Mouse (Mus musculus) neural tube, embryonic 13.5 days (tissue): ENCODE data around the gene Ccr9. TPM values are rescaled to one million over a fixed set of nuclear protein-coding genes. Genes with fewer than 3 reads are reported as not detected.
"Not testable (repeated sequence)": the region's sequence is repeated elsewhere in the genome, so short reads cannot be mapped to it uniquely, and the experiment has no call there.

Source experiments
- ATAC-seq: fragments of 200-750 bp; cut with Nextera tagmentation; 2 replicates; pipeline ENCODE4 v1.8.0; 2017; ENCODE audit warnings: low read depth, mild to moderate bottlenecking, moderate TSS enrichment, moderate library complexity
- H3K27ac ChIP-seq: fragments of 300-500 bp; sonication (generic); replicated peaks from 2 replicates; pipeline ENCODE4 v1.5.1; 2015; ENCODE audit warnings: moderate library complexity, mild to moderate bottlenecking, inconsistent platforms
- H3K27me3 ChIP-seq: fragments of 300-500 bp; sonication (generic); 2 replicates; pipeline ENCODE4 v1.6.1; 2015; ENCODE audit warnings: mild to moderate bottlenecking, inconsistent platforms
- H3K36me3 ChIP-seq: fragments of 300-500 bp; sonication (generic); 2 replicates; pipeline ENCODE4 v1.6.1; 2015; ENCODE audit warnings: mild to moderate bottlenecking, inconsistent platforms
- H3K4me1 ChIP-seq: fragments of 300-500 bp; sonication (generic); replicated peaks from 2 replicates; pipeline ENCODE4 v1.6.1; 2015; ENCODE audit warnings: inconsistent platforms
- H3K4me2 ChIP-seq: fragments of 300-500 bp; sonication (generic); 2 replicates; pipeline ENCODE4 v1.6.1; 2015; ENCODE audit warnings: inconsistent platforms, mild to moderate bottlenecking, moderate library complexity
- H3K4me3 ChIP-seq: fragments of 300-500 bp; sonication (generic); 2 replicates; pipeline ENCODE4 v1.5.1; 2015; ENCODE audit warnings: mild to moderate bottlenecking, inconsistent platforms
- H3K9ac ChIP-seq: fragments of 300-500 bp; sonication (generic); 2 replicates; pipeline ENCODE4 v1.6.1; 2015; ENCODE audit warnings: moderate library complexity, mild to moderate bottlenecking, inconsistent platforms
- H3K9me3 ChIP-seq: fragments of 300-500 bp; sonication (generic); 2 replicates; pipeline ENCODE4 v1.6.1; 2016; ENCODE audit warnings: inconsistent platforms
- WGBS: fragments of 180-500 bp; shearing (Covaris S2); methylation state at CpG from one replicate; pipeline ENCODE4 v1.1.7; 2015; 5-methylcytosine and 5-hydroxymethylcytosine counted together
- polyA plus RNA-seq: library from polyadenylated mRNA; unstranded; fragments of >200 nt; fragmentation: Nextera tagmentation; extraction: Ambion mirVana; gene quantifications from 2 replicates; pipeline ENCODE4 v1.2.1, GENCODE M21; 2015

Gene Ccr9
- polyA plus RNA-seq, 1 experiment from 2014 or later: 0.32 TPM

- 0 out of 2 replicates have a peak, but pooled peaks cover 2% of the 10 kb centered on the region for H3K4me1 ChIP-seq
- 65% methylated on average over 2 of the region's 2 CpGs for WGBS
These were observed 44.7 kb downstream of the Ccr9 start for GRCm38 (mm10) chr9:123722737-123723493.

GRCm38 (mm10) chr9:123731271-123731670 lies 53.0 kb downstream of the Ccr9 start:
- Histone ChIP-seq H3K4me1 (no peaks in the 10 kb centered on the region), H3K9ac (no peak overlapping the region), H3K4me2 (no peak overlapping the region), H3K9me3 (no peaks in the 10 kb centered on the region), H3K27me3 (no peaks in the 10 kb centered on the region), H3K36me3 (no peaks in the 10 kb centered on the region), H3K4me3 (no peak overlapping the region), H3K27ac (no peak overlapping the region)
- no peak for ATAC-seq
- 73% methylated on average over 3 of the region's 3 CpGs for WGBS

More at GRCm38 (mm10) chr9:123722737-123723493, 44.7 kb downstream of the Ccr9 start:
- Histone ChIP-seq H3K4me2 (no peak overlapping the region), H3K36me3 (no peaks in the 10 kb centered on the region), H3K27ac (no peak overlapping the region), H3K9ac (no peak overlapping the region), H3K4me3 (no peak overlapping the region), H3K9me3 (no peaks in the 10 kb centered on the region), H3K27me3 (peaks cover 3% of the 10 kb centered on the region)
- no peak for ATAC-seq

GRCm38 (mm10) chr9:123734133-123734532 lies 55.9 kb downstream of the Ccr9 start:
- no peak overlapping the region for H3K4me3 ChIP-seq
- H3K27ac ChIP-seq: no peak overlapping the region
- H3K36me3 ChIP-seq: no peaks in the 10 kb centered on the region
- no peaks in the 10 kb centered on the region for H3K4me1 ChIP-seq
- no peaks in the 10 kb centered on the region for H3K9me3 ChIP-seq
- H3K27me3 ChIP-seq: no peaks in the 10 kb centered on the region
- WGBS: 95% methylated on average over 3 of the region's 3 CpGs
- no peak overlapping the region for H3K4me2 ChIP-seq
- ATAC-seq: no peak
- no peak overlapping the region for H3K9ac ChIP-seq

GRCm38 (mm10) chr9:123740799-123741198 lies 62.6 kb downstream of the Ccr9 start:
- no peak overlapping the region for H3K27ac ChIP-seq
- no peaks in the 10 kb centered on the region for H3K9me3 ChIP-seq
- 78% methylated on average over 4 of the region's 4 CpGs for WGBS
- no peaks in the 10 kb centered on the region for H3K27me3 ChIP-seq
- no peak overlapping the region for H3K4me2 ChIP-seq
- no peak overlapping the region for H3K9ac ChIP-seq
- ATAC-seq: no peak
- H3K4me3 ChIP-seq: no peak overlapping the region
- H3K36me3 ChIP-seq: no peaks in the 10 kb centered on the region
- H3K4me1 ChIP-seq: no peaks in the 10 kb centered on the region

GRCm38 (mm10) chr9:123749687-123750086 lies 71.4 kb downstream of the Ccr9 start:
- not testable (repeated sequence) for H3K4me2 ChIP-seq, H3K9me3 ChIP-seq, H3K4me1 ChIP-seq, ATAC-seq, H3K27me3 ChIP-seq, H3K36me3 ChIP-seq, H3K9ac ChIP-seq, H3K27ac ChIP-seq, H3K4me3 ChIP-seq
- 89% methylated on average over 8 of the region's 8 CpGs for WGBS

- H3K9ac ChIP-seq: no peak overlapping the region
- no peak overlapping the region for H3K27ac ChIP-seq
- no peaks in the 10 kb centered on the region for H3K27me3 ChIP-seq
- no peak for ATAC-seq
- no peaks in the 10 kb centered on the region for H3K9me3 ChIP-seq
- no peaks in the 10 kb centered on the region for H3K4me1 ChIP-seq
- H3K36me3 ChIP-seq: no peaks in the 10 kb centered on the region
- H3K4me2 ChIP-seq: no peak overlapping the region
- WGBS: 92% methylated on average over 4 of the region's 4 CpGs
- no peak overlapping the region for H3K4me3 ChIP-seq
These were observed 76.1 kb downstream of the Ccr9 start for GRCm38 (mm10) chr9:123754333-123754732.

- no peak for ATAC-seq
- no peaks in the 10 kb centered on the region for H3K36me3 ChIP-seq
- H3K27ac ChIP-seq: no peak overlapping the region
- no peak overlapping the region for H3K4me3 ChIP-seq
- H3K27me3 ChIP-seq: no peaks in the 10 kb centered on the region
- H3K4me1 ChIP-seq: no peaks in the 10 kb centered on the region
- no peak overlapping the region for H3K9ac ChIP-seq
- no peak overlapping the region for H3K4me2 ChIP-seq
- 91% methylated on average over 3 of the region's 3 CpGs for WGBS
- no peaks in the 10 kb centered on the region for H3K9me3 ChIP-seq
These were observed 78.5 kb downstream of the Ccr9 start for GRCm38 (mm10) chr9:123756752-123757151.

- H3K4me3 ChIP-seq: no peak overlapping the region
- no peaks in the 10 kb centered on the region for H3K27me3 ChIP-seq
- no peak overlapping the region for H3K27ac ChIP-seq
- H3K36me3 ChIP-seq: no peaks in the 10 kb centered on the region
- no peaks in the 10 kb centered on the region for H3K4me1 ChIP-seq
- no peak overlapping the region for H3K9ac ChIP-seq
- H3K4me2 ChIP-seq: no peak overlapping the region
- no peaks in the 10 kb centered on the region for H3K9me3 ChIP-seq
- no peak for ATAC-seq
- 64% methylated on average over 2 of the region's 2 CpGs for WGBS
These were observed 79.1 kb downstream of the Ccr9 start for GRCm38 (mm10) chr9:123757326-123757725.

GRCm38 (mm10) chr9:123758156-123758555 lies 79.9 kb downstream of the Ccr9 start:
- no peak overlapping the region for H3K9ac ChIP-seq
- WGBS: 87% methylated on average over 1 of the region's 1 CpGs
- ATAC-seq: no peak

GRCm38 (mm10) chr9:123758645-123759044 lies 80.4 kb downstream of the Ccr9 start:
- no peak overlapping the region for H3K9ac ChIP-seq
- no peaks in the 10 kb centered on the region for H3K36me3 ChIP-seq
- H3K27me3 ChIP-seq: no peaks in the 10 kb centered on the region
- H3K9me3 ChIP-seq: no peaks in the 10 kb centered on the region
- H3K4me2 ChIP-seq: no peak overlapping the region
- no peak overlapping the region for H3K4me3 ChIP-seq
- no peak overlapping the region for H3K27ac ChIP-seq
- ATAC-seq: no peak
- H3K4me1 ChIP-seq: no peaks in the 10 kb centered on the region
- 81% methylated on average over 4 of the region's 4 CpGs for WGBS

More at GRCm38 (mm10) chr9:123758156-123758555, 79.9 kb downstream of the Ccr9 start:
- no peaks in the 10 kb centered on the region for H3K4me1 ChIP-seq
- H3K36me3 ChIP-seq: no peaks in the 10 kb centered on the region
- H3K4me3 ChIP-seq: no peak overlapping the region
- no peak overlapping the region for H3K4me2 ChIP-seq
- no peaks in the 10 kb centered on the region for H3K27me3 ChIP-seq
- no peaks in the 10 kb centered on the region for H3K9me3 ChIP-seq
- H3K27ac ChIP-seq: no peak overlapping the region

- no peak overlapping the region for H3K4me2 ChIP-seq
- H3K4me1 ChIP-seq: no peaks in the 10 kb centered on the region
- H3K9ac ChIP-seq: no peak overlapping the region
- ATAC-seq: no peak
- no peaks in the 10 kb centered on the region for H3K36me3 ChIP-seq
- H3K27me3 ChIP-seq: no peaks in the 10 kb centered on the region
- 87% methylated on average over 3 of the region's 3 CpGs for WGBS
- H3K27ac ChIP-seq: no peak overlapping the region
- H3K9me3 ChIP-seq: no peaks in the 10 kb centered on the region
- no peak overlapping the region for H3K4me3 ChIP-seq
These were observed 82.6 kb downstream of the Ccr9 start for GRCm38 (mm10) chr9:123760806-123761205.

- ATAC-seq: no peak
- H3K27me3 ChIP-seq: no peaks in the 10 kb centered on the region
- no peaks in the 10 kb centered on the region for H3K4me1 ChIP-seq
- H3K4me3 ChIP-seq: no peak overlapping the region
- no peak overlapping the region for H3K9ac ChIP-seq
- H3K36me3 ChIP-seq: no peaks in the 10 kb centered on the region
- WGBS: 90% methylated on average over 4 of the region's 4 CpGs
- H3K4me2 ChIP-seq: no peak overlapping the region
- H3K9me3 ChIP-seq: no peaks in the 10 kb centered on the region
- H3K27ac ChIP-seq: no peak overlapping the region
These were observed 84.6 kb downstream of the Ccr9 start for GRCm38 (mm10) chr9:123762886-123763285.

GRCm38 (mm10) chr9:123763771-123764170 lies 85.5 kb downstream of the Ccr9 start:
- Histone ChIP-seq H3K4me1 (no peaks in the 10 kb centered on the region), H3K9me3 (no peaks in the 10 kb centered on the region), H3K9ac (no peak overlapping the region), H3K4me3 (no peak overlapping the region), H3K27ac (no peak overlapping the region), H3K36me3 (no peaks in the 10 kb centered on the region), H3K4me2 (no peak overlapping the region), H3K27me3 (no peaks in the 10 kb centered on the region)
- no peak for ATAC-seq
- WGBS: 88% methylated on average over 3 of the region's 3 CpGs
